Mouse (Mus musculus): Measurements from ENCODE around the gene Cnpy4. TPM values are rescaled to one million over a fixed set of nuclear protein-coding genes. Genes with fewer than 3 reads are reported as not detected.

Gene Cnpy4
- total and polyA plus RNA-seq, 2 experiments from 2014 or later = 14.2 to 18.9 TPM

DNA sequence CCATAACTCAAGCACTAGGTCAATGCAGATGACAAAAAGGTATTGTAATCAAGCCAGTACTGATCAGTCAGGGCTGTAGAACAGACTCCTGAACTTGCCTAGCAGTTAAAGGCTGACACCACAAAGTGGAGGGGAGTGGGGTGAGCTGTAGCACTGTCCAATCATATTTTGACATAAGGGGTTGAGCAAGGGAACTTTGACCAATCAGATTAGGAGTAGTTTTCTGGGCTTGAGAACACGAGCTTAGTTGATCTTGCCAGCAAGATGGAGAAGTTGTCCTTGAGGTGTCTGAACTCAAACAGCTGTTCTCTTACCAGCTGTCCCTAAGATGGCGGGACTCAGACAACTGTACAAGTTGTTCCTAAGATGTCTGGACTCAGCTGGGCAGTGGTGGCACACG is 14.1 kb upstream of the Cnpy4 start:
- no peak overlapping the region for H3K9ac ChIP-seq
- 74% methylated on average over 3 of the region's 3 CpGs for WGBS
- no peak for TF ChIP-seq CTCF (IDR thresholded peaks at IDR 0.05; ENCODE audit: low read depth)

DNA sequence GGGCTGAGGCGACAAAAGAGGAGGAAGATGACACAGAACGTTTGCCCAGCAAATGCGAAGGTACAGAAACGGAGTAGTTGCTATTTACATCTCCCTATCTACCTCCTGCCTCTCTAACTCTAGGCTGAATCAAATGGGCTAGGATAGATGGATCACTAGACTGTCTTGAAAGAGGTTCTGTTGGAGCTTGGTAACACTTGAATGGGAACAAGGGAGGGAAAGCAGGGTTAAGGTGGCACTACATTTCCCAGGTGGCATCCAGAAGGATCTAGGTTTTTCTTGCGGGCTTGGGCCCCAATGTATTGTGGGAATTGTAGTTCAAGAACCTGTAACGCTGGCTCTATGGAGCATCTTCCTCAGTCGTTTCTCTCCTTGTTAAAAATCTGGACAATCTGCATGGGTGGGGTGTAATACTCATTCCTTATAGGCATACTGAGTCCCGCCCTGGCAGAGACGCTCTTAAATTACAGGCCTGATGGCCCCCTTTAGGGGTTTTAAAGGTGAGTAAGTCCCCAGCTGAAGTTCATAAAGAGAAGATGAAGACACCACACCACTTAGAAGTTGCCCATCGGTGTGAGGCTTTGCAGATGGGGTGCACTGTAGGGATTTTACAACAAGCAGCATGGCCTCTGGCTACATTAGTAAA is 499 bp downstream of the Cnpy4 start:
- ATAC-seq (peak; percentile 94), DNase-seq (peak; percentile 88)
- Histone ChIP-seq H3K9me3 (ENCODE audit: low read length) (no peaks in the 10 kb centered on the region), H3K9ac (peak overlapping the region; percentile 70), H3K27me3 (ENCODE audit: insufficient read depth, low read length) (no peaks in the 10 kb centered on the region), H3K4me3 (ENCODE audit: low read depth, low read length) (peak overlapping the region; percentile 73), H3K4me2 (ENCODE audit: low read depth) (peak overlapping the region; percentile 77), H3K36me3 (ENCODE audit: insufficient read depth) (peaks cover 18% of the 10 kb centered on the region), H3K4me1 (ENCODE audit: insufficient read depth) (peaks cover 15% of the 10 kb centered on the region), H3K27ac (ENCODE audit: low read depth, low read length) (peak overlapping the region; percentile 73)
- TF ChIP-seq CTCF (IDR thresholded peaks at IDR 0.05; ENCODE audit: low read depth) = no peak
- WGBS = 2% methylated on average over 10 of the region's 10 CpGs

More for the DNA sequence above, 14.1 kb upstream of the Cnpy4 start:
- no peaks in the 10 kb centered on the region for H3K9me3 ChIP-seq (ENCODE audit: low read length)
- no peaks in the 10 kb centered on the region for H3K27me3 ChIP-seq (ENCODE audit: insufficient read depth, low read length)
- no peak for DNase-seq
- H3K4me3 ChIP-seq (ENCODE audit: low read depth, low read length) = no peak overlapping the region
- H3K4me2 ChIP-seq (ENCODE audit: low read depth) = no peak overlapping the region; the same call in 1 of the 2 replicates
- ATAC-seq = no peak
- peaks cover 42% of the 10 kb centered on the region for H3K36me3 ChIP-seq (ENCODE audit: insufficient read depth)
- H3K27ac ChIP-seq (ENCODE audit: low read depth, low read length) = no peak overlapping the region
- peaks cover 15% of the 10 kb centered on the region for H3K4me1 ChIP-seq (ENCODE audit: insufficient read depth)

DNA sequence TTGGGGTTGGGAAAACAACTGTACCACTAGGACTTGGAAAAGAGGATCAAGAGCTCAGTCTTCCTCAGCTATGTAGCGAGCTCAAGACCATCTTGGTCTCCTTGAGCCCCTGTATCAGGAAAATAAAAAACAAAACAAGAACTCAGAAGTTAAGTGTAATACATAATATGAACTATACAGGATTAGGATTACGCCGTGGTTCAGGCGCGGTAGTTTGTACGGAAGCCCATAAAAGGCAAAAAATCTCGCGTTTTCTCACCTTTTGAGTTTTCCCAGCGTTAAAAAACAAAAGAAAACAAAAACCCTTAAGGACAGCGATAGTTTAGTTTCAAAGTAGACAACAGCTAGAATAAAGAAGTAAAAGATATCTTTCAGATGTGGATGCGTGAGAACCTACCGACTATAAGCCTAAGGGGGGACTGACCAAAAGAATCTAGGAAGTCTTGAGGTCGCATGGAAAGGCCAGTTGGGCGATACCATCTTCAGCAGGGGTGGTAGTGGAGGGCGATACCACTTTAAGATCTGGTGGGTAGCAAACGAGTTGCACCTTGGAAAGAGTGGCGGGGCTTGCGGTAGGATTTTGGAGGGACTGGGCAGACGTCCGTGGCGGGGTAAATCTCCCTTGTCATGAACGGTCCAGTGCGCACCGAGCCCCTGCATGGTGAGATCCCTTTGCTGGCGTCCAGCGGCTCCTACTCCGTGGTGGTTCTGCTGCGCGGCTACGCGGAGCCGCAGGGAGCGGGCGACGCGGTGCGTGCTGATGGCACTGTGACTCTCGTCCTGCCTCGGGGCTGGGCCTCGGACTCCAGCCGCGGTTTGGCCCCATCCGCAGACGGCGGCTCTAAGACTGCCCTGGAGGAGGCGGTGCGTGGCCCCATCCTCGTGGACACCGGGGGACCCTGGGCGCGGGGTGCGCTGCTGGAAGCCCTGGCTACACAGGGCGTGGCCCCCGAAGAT is 6.8 kb downstream of the Cnpy4 start, which contains the start of gene Mblac1:
TSS of gene Mblac1 (plus strand) at position 544 of the 957 bp plus-strand sequence.
- Histone ChIP-seq H3K4me2 (ENCODE audit: low read depth) (peak within 1 kb of the TSS; percentile 96), H3K9me3 (ENCODE audit: low read length) (no peaks in the 10 kb centered on the region), H3K36me3 (ENCODE audit: insufficient read depth) (peaks cover 5% of the 10 kb centered on the region), H3K27me3 (ENCODE audit: insufficient read depth, low read length) (no peaks in the 10 kb centered on the region), H3K9ac (peak within 1 kb of the TSS; percentile 93), H3K4me1 (ENCODE audit: insufficient read depth) (0 out of 2 replicates have a peak, but pooled peaks cover 5% of the 10 kb centered on the region), H3K27ac (ENCODE audit: low read depth, low read length) (peak within 1 kb of the TSS; percentile 88), H3K4me3 (ENCODE audit: low read depth, low read length) (peak within 1 kb of the TSS; percentile 75)
- WGBS = 8% methylated on average over 53 of the region's 54 CpGs
- DNase-seq = peak; percentile 90
- ATAC-seq = peak; percentile 84
- TF ChIP-seq CTCF (IDR thresholded peaks at IDR 0.05; ENCODE audit: low read depth) = no peak; the same call in 1 of the 2 replicates

DNA sequence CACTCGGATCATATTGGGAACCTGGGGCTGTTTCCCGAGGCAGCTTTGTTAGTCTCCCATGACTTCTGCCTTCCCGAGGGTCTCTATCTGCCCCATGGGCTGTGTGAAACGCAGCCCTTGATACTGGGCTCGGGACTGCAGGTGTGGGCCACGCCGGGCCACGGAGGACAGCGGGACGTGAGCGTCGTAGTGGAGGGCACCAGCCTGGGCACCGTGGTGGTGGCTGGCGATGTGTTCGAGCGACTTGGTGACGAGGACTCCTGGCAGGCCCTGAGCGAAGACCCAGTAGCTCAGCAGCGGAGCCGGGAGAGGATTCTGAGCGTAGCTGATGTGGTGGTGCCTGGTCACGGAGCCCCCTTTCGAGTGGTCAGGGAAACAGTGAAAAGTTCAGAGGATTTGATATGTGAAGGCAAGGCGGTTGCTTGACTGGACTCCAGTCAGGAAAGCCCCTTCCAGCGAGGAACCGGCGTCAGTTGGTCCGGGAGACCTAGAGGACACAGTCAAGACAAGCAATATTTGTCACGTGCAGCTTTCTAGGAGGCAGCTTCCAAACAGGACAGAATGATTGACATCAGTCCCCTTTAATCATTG is 7.6 kb downstream of the Cnpy4 start:
- H3K4me3 ChIP-seq (ENCODE audit: low read depth, low read length) = peak overlapping the region; percentile 75
- DNase-seq = peak; percentile 59
- peaks cover 5% of the 10 kb centered on the region for H3K36me3 ChIP-seq (ENCODE audit: insufficient read depth)
- under 1% methylated on average over 29 of the region's 29 CpGs for WGBS
- H3K27me3 ChIP-seq (ENCODE audit: insufficient read depth, low read length) = no peaks in the 10 kb centered on the region
- no peaks in the 10 kb centered on the region for H3K9me3 ChIP-seq (ENCODE audit: low read length)
- peak; percentile 51 for ATAC-seq
- peak overlapping the region; percentile 93 for H3K9ac ChIP-seq
- peak overlapping the region; percentile 88 for H3K27ac ChIP-seq (ENCODE audit: low read depth, low read length)
- 0 out of 2 replicates have a peak, but pooled peaks cover 5% of the 10 kb centered on the region for H3K4me1 ChIP-seq (ENCODE audit: insufficient read depth)
- peak overlapping the region; percentile 96 for H3K4me2 ChIP-seq (ENCODE audit: low read depth)
- no peak for TF ChIP-seq CTCF (IDR thresholded peaks at IDR 0.05; ENCODE audit: low read depth)

DNA sequence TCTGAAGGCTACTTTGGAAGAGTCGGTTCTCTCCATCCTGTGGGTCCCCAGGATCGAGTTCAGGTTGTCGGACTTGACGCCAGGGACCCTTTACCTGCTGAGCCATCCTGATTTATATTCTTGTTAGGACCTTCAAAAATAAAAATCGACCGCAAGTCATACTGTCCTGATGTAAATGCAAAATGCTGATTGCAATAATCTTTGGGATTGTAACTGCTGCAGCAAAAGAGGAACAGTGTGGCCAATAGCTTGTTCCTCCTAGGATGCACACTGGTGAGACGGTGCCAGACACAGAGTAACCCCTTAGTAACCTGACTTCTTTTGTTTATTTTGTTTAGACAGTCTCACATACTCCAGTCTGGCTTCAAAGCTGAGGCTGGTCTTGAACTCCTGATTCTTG is 8.2 kb downstream of the Cnpy4 start:
- Histone ChIP-seq H3K4me1 (ENCODE audit: insufficient read depth) (0 out of 2 replicates have a peak, but pooled peaks cover 5% of the 10 kb centered on the region), H3K36me3 (ENCODE audit: insufficient read depth) (no peaks in the 10 kb centered on the region; the same call in none of the 2 replicates), H3K27me3 (ENCODE audit: insufficient read depth, low read length) (no peaks in the 10 kb centered on the region), H3K9me3 (ENCODE audit: low read length) (no peaks in the 10 kb centered on the region), H3K4me3 (ENCODE audit: low read depth, low read length) (peak overlapping the region; percentile 75), H3K4me2 (ENCODE audit: low read depth) (peak overlapping the region; percentile 96), H3K27ac (ENCODE audit: low read depth, low read length) (peak overlapping the region; percentile 88; the same call in 1 of the 2 replicates), H3K9ac (peak overlapping the region; percentile 93)
- TF ChIP-seq CTCF (IDR thresholded peaks at IDR 0.05; ENCODE audit: low read depth) = no peak
- no peak for ATAC-seq
- 67% methylated on average over 7 of the region's 7 CpGs for WGBS
- peak; percentile 9 for DNase-seq

DNA sequence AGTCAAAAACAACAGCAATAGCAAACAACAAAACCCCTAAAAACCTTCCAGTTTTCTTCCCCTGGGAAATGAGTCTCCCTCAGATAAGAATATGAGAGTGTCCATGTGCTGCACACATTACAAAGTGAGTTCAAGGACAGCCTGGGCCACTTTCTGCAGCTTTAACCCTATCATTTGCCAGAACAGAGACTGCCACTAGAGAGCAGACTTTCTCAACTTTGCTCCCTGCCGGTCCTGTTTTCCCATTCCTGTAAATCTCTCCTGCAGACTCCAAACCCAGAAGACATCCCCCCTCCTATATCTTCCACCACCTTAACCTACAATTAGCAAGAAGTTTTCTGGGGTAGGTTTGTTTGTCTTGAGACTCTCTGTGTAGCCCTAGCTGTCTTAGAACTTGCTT is 12.3 kb downstream of the Cnpy4 start:
- Histone ChIP-seq H3K36me3 (ENCODE audit: insufficient read depth) (no peaks in the 10 kb centered on the region), H3K4me1 (ENCODE audit: insufficient read depth) (no peaks in the 10 kb centered on the region), H3K4me3 (ENCODE audit: low read depth, low read length) (no peak overlapping the region), H3K4me2 (ENCODE audit: low read depth) (no peak overlapping the region), H3K27me3 (ENCODE audit: insufficient read depth, low read length) (no peaks in the 10 kb centered on the region), H3K9me3 (ENCODE audit: low read length) (no peaks in the 10 kb centered on the region), H3K9ac (no peak overlapping the region), H3K27ac (ENCODE audit: low read depth, low read length) (no peak overlapping the region)
- TF ChIP-seq CTCF (IDR thresholded peaks at IDR 0.05; ENCODE audit: low read depth) = peak; percentile 61
- 0% methylated on average over 1 of the region's 1 CpGs for WGBS
- ATAC-seq (no peak), DNase-seq (peak; percentile 37)
